ENCODE assay signal across 8 mouse cellular contexts in the genomic region with DNA sequence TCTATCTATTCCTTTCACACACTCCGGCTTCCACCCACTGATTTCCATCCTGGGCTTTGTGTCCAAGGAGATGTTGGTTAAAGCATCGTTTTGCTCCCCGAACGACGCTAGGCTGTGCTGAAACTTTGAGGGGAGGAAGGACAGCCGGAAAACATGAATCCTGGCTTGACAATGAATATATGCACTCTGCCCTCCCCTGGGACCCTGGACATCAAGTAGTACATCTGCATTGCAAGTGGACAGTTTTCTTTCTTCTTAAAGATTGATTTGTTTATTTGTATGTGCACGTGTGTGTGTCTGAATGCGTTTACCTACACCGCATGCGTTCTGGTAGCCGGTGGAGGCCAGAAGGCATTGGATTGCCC. TPM values are rescaled to one million over a fixed set of nuclear protein-coding genes. Genes with fewer than 3 reads are reported as not detected.
DNase-seq lines count a peak whose midpoint lies in the region; ATAC-seq and TF ChIP-seq lines count a peak whose summit lies in the region.

No protein-coding gene starts in this region.

- H3K4me3 ChIP-seq in cerebellum, adult 2 months (replicated peaks; ENCODE audit: insufficient read depth, low read depth, low read length): no peak overlapping the region
- no peak overlapping the region for H3K4me3 ChIP-seq in lung, embryonic 15.5 days
- no peak overlapping the region for H3K4me3 ChIP-seq in intestine, embryonic 16.5 days (ENCODE audit: low read length)
- H3K4me3 ChIP-seq in neural tube, embryonic 14.5 days (ENCODE audit: low read depth, low read length): no peak overlapping the region

- no peaks in the 10 kb centered on the region for H3K36me3 ChIP-seq in lung, embryonic 15.5 days
- H3K36me3 ChIP-seq in intestine, embryonic 16.5 days (ENCODE audit: control insufficient read depth, insufficient read depth, low read length): no peaks in the 10 kb centered on the region
- H3K36me3 ChIP-seq in neural tube, embryonic 14.5 days (ENCODE audit: control insufficient read depth, insufficient read depth, low read length): no peaks in the 10 kb centered on the region

- no peaks in the 10 kb centered on the region for H3K9me3 ChIP-seq in lung, embryonic 15.5 days
- no peaks in the 10 kb centered on the region for H3K9me3 ChIP-seq in intestine, embryonic 16.5 days (ENCODE audit: control insufficient read depth, low read length)
- H3K9me3 ChIP-seq in neural tube, embryonic 14.5 days (ENCODE audit: control insufficient read depth, low read length): no peaks in the 10 kb centered on the region

- peak overlapping the region; percentile 82 for H3K27ac ChIP-seq in cerebellum, adult 2 months (ENCODE audit: insufficient read depth, low read length)
- peak overlapping the region; percentile 94 for H3K27ac ChIP-seq in lung, embryonic 15.5 days
- peak overlapping the region; percentile 90 for H3K27ac ChIP-seq in intestine, embryonic 16.5 days (ENCODE audit: low read length)
- peak overlapping the region; percentile 79 for H3K27ac ChIP-seq in neural tube, embryonic 14.5 days (ENCODE audit: low read depth, low read length)

- H3K4me2 ChIP-seq in lung, embryonic 15.5 days: no peak overlapping the region
- no peak overlapping the region for H3K4me2 ChIP-seq in intestine, embryonic 16.5 days (ENCODE audit: low read depth, low read length)
- no peak overlapping the region for H3K4me2 ChIP-seq in neural tube, embryonic 14.5 days (ENCODE audit: low read depth, low read length)

- no peaks in the 10 kb centered on the region for H3K27me3 ChIP-seq in cerebellum, adult 2 months (ENCODE audit: control insufficient read depth, insufficient read depth, low read length)
- no peaks in the 10 kb centered on the region for H3K27me3 ChIP-seq in lung, embryonic 15.5 days
- H3K27me3 ChIP-seq in intestine, embryonic 16.5 days (replicated peaks; ENCODE audit: control insufficient read depth, insufficient read depth, low read length): no peaks in the 10 kb centered on the region
- H3K27me3 ChIP-seq in neural tube, embryonic 14.5 days (ENCODE audit: control insufficient read depth, insufficient read depth, low read length): no peaks in the 10 kb centered on the region

- H3K4me1 ChIP-seq in cerebellum, adult 2 months (ENCODE audit: control insufficient read depth, insufficient read depth, low read length): peaks cover 26% of the 10 kb centered on the region
- H3K4me1 ChIP-seq in lung, embryonic 15.5 days: peaks cover 50% of the 10 kb centered on the region
- H3K4me1 ChIP-seq in intestine, embryonic 16.5 days (ENCODE audit: control insufficient read depth, insufficient read depth, low read length): peaks cover 38% of the 10 kb centered on the region
- H3K4me1 ChIP-seq in neural tube, embryonic 14.5 days (ENCODE audit: control insufficient read depth, insufficient read depth, low read length): 0 out of 2 replicates have a peak, but pooled peaks cover 6% of the 10 kb centered on the region

- WGBS in cerebellum, adult 2 months: 72% methylated on average over 11 of the region's 11 CpGs
- WGBS in lung, embryonic 15.5 days: 69% methylated on average over 11 of the region's 11 CpGs
- 75% methylated on average over 11 of the region's 11 CpGs for WGBS in intestine, embryonic 16.5 days
- 77% methylated on average over 11 of the region's 11 CpGs for WGBS in neural tube, embryonic 14.5 days

- DNase-seq in cerebellum, adult 2 months: no peak
- no peak for DNase-seq in cerebellum, adult 18-20 months
- no peak for DNase-seq in lung, postnatal 10 days
- DNase-seq in urinary bladder, postnatal 10 days (ENCODE audit: low spot score): no peak
- no peak for DNase-seq in adrenal gland, postnatal 4 days (ENCODE audit: low spot score in 2 of 2)

- TF ChIP-seq POLR2A in cerebellum, adult 2 months (IDR thresholded peaks at IDR 0.05; ENCODE audit: borderline replicate concordance, insufficient read depth, low read length): no peak

- ATAC-seq in lung, embryonic 15.5 days (ENCODE audit: borderline replicate concordance, extremely low read depth, low FRiP score, low TSS enrichment): no peak
- no peak for ATAC-seq in intestine, embryonic 16.5 days
- no peak for ATAC-seq in neural tube, embryonic 14.5 days (ENCODE audit: low read depth)

- no peak for TF ChIP-seq CTCF in cerebellum, adult 2 months (IDR thresholded peaks at IDR 0.05; ENCODE audit: borderline replicate concordance, insufficient read depth, low read depth, low read length)

- H3K9ac ChIP-seq in lung, embryonic 15.5 days: peak overlapping the region; percentile 0; the same call in 1 of the 2 replicates
- peak overlapping the region; percentile 23; the same call in 1 of the 2 replicates for H3K9ac ChIP-seq in intestine, embryonic 16.5 days (ENCODE audit: low read depth, low read length)
- no peak overlapping the region for H3K9ac ChIP-seq in neural tube, embryonic 14.5 days (replicated peaks; ENCODE audit: low read depth, low read length)

RNA-seq across cellular contexts. Expression of a gene that starts 45.1 kb away (rescaled TPM):
- polyA plus RNA-seq in cerebellum, adult 2 months (2012; rRNA removed): 39.1 and 45.7 TPM in 2 replicates
- polyA plus RNA-seq in lung, embryonic 15.5 days (2015; fragmentation: Nextera tagmentation; extraction: Ambion mirVana): 110 and 116 TPM in 2 replicates
- polyA plus RNA-seq in intestine, embryonic 16.5 days (2015; fragmentation: Nextera tagmentation; extraction: Ambion mirVana): 75.5 and 83.8 TPM in 2 replicates
- polyA plus RNA-seq in neural tube, embryonic 14.5 days (2014; fragmentation: Nextera tagmentation; extraction: Ambion mirVana): 61.9 and 62.7 TPM in 2 replicates
- 100 to 1,000 TPM; 108 to 131 TPM for total RNA-seq in adrenal gland, postnatal 4 days (2021)
